Mouse (Mus musculus) liver, adult 2 months (tissue): Measurements from ENCODE around the gene Slc35a3. TPM values are rescaled to one million over a fixed set of nuclear protein-coding genes. Genes with fewer than 3 reads are reported as not detected.
"Not testable (repeated sequence)": the region's sequence is repeated elsewhere in the genome, so short reads cannot be mapped to it uniquely, and the experiment has no call there.

Source experiments
- DNase-seq: peaks from one replicate; pipeline ENCODE4 v3.0.0-alpha.2; 2011; ENCODE audit warnings: low read depth, low spot score; ENCODE audit errors: extremely low read depth
- H3K27ac ChIP-seq: fragments of 200-500 bp; replicated peaks from 2 replicates; pipeline ENCODE4 v1.5.1; 2012; ENCODE audit warnings: low read depth, mild to moderate bottlenecking, control low read depth, inconsistent platforms, low read length; ENCODE audit not compliant: insufficient read depth
- H3K27me3 ChIP-seq: fragments of 200-500 bp; 2 replicates; pipeline ENCODE4 v1.6.1; 2012; ENCODE audit warnings: mild to moderate bottlenecking, moderate library complexity, low read length, inconsistent platforms; ENCODE audit not compliant: control insufficient read depth, insufficient read depth
- H3K36me3 ChIP-seq: fragments of 200-500 bp; 2 replicates; pipeline ENCODE4 v1.6.1; 2012; ENCODE audit warnings: low read length, inconsistent platforms; ENCODE audit not compliant: control insufficient read depth, insufficient read depth
- H3K4me1 ChIP-seq: fragments of 200-500 bp; 2 replicates; pipeline ENCODE4 v1.6.1; 2011; ENCODE audit warnings: low read length; ENCODE audit not compliant: control insufficient read depth, insufficient read depth
- H3K4me3 ChIP-seq: fragments of 200-500 bp; 2 replicates; pipeline ENCODE4 v1.5.1; 2011; ENCODE audit warnings: low read depth, mild to moderate bottlenecking, control low read depth, low read length, moderate library complexity; ENCODE audit not compliant: insufficient read depth
- H3K79me2 ChIP-seq: fragments of 200-500 bp; 2 replicates; pipeline ENCODE4 v1.6.1; 2012; ENCODE audit warnings: inconsistent platforms, mild to moderate bottlenecking, low read length, moderate library complexity; ENCODE audit not compliant: control insufficient read depth, insufficient read depth
- H3K9ac ChIP-seq: fragments of 200-500 bp; 2 replicates; pipeline ENCODE4 v1.6.1; 2012; ENCODE audit warnings: low read depth, mild to moderate bottlenecking, control low read depth, inconsistent platforms, low read length
- CTCF ChIP-seq: fragments of 200-500 bp; IDR thresholded peaks from 2 replicates; pipeline ENCODE4 v1.5.1; 2011; ENCODE audit warnings: low read depth, low read length, control low read depth
- POLR2A ChIP-seq: fragments of 200-500 bp; IDR thresholded peaks from 2 replicates; pipeline ENCODE4 v1.6.1; 2011; ENCODE audit warnings: low read length, control low read depth; ENCODE audit not compliant: insufficient read depth; ENCODE audit errors: extremely low read depth
- WGBS: fragments of 180-500 bp; shearing (Covaris S2); methylation state at CpG from one replicate; pipeline ENCODE4 v1.1.7; 2018; 5-methylcytosine and 5-hydroxymethylcytosine counted together
- polyA plus RNA-seq: library from polyadenylated mRNA; depleted of rRNA; stranded (reverse); fragments of >200 nt; gene quantifications from 2 replicates; pipeline ENCODE4 v1.2.3, GENCODE M21; 2012
- total RNA-seq: library from RNA; depleted of rRNA; stranded (reverse); fragments of >200 nt; gene quantifications from 2 replicates; pipeline ENCODE4 v1.2.3, GENCODE M21; 2014

Slc35a3 gene
- total and polyA plus RNA-seq, 2 experiments = 7.3 to 42.3 TPM

DNA sequence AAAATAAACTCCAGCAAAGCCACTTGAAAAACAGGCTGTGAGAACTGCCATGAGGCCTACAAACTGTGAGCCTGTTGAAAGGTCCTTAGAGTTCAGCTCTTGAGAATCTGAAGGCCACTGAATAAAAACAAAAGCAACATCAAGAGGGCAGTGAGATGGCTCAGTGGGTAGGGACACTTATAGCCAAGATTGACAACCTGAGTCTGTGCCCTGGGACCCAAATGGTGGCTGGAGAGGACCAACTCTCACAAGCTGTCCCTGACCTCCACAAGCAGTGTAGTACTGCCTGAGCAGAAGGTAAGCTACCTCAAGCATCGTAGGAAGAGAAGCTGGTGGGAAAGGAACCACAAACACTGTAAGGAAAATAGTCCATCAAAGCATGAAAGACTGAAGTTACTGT lies 31.5 kb downstream of the Slc35a3 start, which contains the start of gene Gm43191:
Gm43191 (minus strand) TSS at position 101 of the 400 bp plus-strand sequence.
- DNase-seq = no peak
- WGBS = 97% methylated on average over 1 of the region's 1 CpGs
- TF ChIP-seq POLR2A (no peak), CTCF (no peak)
- Histone ChIP-seq H3K9ac (no peak within 1 kb of the TSS), H3K27me3 (no peaks in the 10 kb centered on the region), H3K4me1 (no peaks in the 10 kb centered on the region), H3K4me3 (no peak within 1 kb of the TSS), H3K79me2 (no peaks in the 10 kb centered on the region), H3K36me3 (peaks cover 29% of the 10 kb centered on the region), H3K27ac (no peak within 1 kb of the TSS)

DNA sequence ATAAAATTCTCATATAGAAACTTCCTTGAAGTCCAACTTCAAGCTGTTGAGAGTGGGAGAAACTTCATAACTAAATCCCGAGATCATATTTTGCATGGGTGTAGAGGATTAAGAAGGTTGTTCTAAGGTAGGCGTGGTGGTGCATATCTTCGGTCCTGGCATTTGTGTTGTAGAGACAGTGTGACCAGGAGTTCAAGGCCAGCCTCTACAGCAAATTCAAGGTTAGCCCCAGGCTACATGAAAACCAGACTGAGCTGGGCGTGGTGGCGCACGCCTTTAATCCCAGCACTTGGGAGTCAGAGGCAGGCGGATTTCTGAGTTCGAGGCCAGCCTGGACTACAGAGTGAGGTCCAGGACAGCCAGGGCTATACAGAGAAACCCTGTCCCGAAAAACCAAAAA lies 48.4 kb downstream of the Slc35a3 start:
- not testable (repeated sequence) for H3K9ac ChIP-seq, H3K27ac ChIP-seq, DNase-seq, H3K27me3 ChIP-seq, H3K4me3 ChIP-seq, H3K36me3 ChIP-seq
- Histone ChIP-seq H3K79me2 (peaks cover 15% of the 10 kb centered on the region; the same call in 1 of the 2 replicates), H3K4me1 (peaks cover 14% of the 10 kb centered on the region)
- 96% methylated on average over 9 of the region's 9 CpGs for WGBS

DNA sequence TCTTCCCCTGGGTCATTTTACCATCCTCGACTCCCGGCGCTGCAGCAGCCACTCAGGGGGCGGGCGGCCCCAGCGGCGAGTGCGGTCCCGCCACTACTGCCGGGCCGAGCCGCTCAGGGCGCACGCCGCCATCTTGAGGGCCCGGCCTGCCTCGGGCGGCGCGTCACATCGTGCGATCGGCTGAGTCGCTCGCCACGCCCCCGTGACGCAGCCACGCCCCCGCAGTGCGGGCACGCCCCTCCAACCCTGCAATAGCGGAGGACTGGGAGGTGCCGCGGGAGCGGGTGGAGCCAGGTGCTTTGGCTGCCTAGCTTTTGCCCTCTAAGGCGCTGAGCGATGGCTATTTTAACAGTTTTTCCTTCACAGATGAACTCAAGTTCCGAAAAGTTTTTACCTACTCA lies 50.2 kb downstream of the Slc35a3 start, which contains the start of gene Mfsd14a:
Mfsd14a (minus strand) TSS at position 215 of the 401 bp plus-strand sequence.
- H3K79me2 ChIP-seq = peaks cover 21% of the 10 kb centered on the region; the same call in 1 of the 2 replicates
- H3K36me3 ChIP-seq = peaks cover 3% of the 10 kb centered on the region
- TF ChIP-seq CTCF = no peak
- TF ChIP-seq POLR2A = peak; percentile 91
- no peaks in the 10 kb centered on the region for H3K27me3 ChIP-seq
- peak; percentile 81 for DNase-seq
- H3K9ac ChIP-seq = peak within 1 kb of the TSS; percentile 92
- H3K4me1 ChIP-seq = peaks cover 21% of the 10 kb centered on the region
- WGBS = under 1% methylated on average over 39 of the region's 39 CpGs
- H3K27ac ChIP-seq = peak within 1 kb of the TSS; percentile 70
- H3K4me3 ChIP-seq = peak within 1 kb of the TSS; percentile 74

DNA sequence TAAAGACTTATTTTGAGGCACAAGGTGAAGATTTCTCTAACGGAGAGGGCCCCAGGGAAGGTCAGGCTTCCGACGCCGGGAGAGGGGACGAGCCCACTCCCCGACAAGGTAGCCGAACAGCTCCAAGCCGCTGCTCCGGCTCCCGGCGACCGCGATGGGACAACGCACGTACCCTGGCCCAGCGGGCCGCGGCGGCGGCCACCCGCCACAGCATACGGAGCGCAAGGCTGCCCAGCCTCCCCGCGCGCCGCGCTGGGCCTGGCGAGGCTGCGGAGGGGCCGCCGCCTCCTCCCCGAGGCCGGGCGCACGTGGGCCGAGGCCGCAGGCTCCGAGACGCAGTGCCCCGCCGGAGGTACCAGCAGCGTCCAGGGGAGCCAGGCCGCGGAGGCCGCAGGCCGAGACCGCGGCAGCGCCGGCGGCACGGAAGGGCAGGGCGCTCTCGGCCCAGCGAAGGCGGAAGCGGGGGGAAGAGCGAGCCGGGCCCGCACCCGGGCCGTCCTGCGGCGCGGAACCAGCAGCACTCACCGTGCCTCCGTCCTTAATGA lies 50.7 kb downstream of the Slc35a3 start:
- Histone ChIP-seq H3K79me2 (peaks cover 25% of the 10 kb centered on the region; the same call in 1 of the 2 replicates), H3K36me3 (peaks cover under 1% of the 10 kb centered on the region; the same call in 1 of the 2 replicates), H3K27me3 (no peaks in the 10 kb centered on the region), H3K4me3 (peak overlapping the region; percentile 74), H3K27ac (peak overlapping the region; percentile 70), H3K9ac (peak overlapping the region; percentile 92), H3K4me1 (peaks cover 22% of the 10 kb centered on the region)
- under 1% methylated on average over 66 of the region's 68 CpGs for WGBS
- no peak for DNase-seq
- TF ChIP-seq POLR2A (no peak), CTCF (no peak)

DNA sequence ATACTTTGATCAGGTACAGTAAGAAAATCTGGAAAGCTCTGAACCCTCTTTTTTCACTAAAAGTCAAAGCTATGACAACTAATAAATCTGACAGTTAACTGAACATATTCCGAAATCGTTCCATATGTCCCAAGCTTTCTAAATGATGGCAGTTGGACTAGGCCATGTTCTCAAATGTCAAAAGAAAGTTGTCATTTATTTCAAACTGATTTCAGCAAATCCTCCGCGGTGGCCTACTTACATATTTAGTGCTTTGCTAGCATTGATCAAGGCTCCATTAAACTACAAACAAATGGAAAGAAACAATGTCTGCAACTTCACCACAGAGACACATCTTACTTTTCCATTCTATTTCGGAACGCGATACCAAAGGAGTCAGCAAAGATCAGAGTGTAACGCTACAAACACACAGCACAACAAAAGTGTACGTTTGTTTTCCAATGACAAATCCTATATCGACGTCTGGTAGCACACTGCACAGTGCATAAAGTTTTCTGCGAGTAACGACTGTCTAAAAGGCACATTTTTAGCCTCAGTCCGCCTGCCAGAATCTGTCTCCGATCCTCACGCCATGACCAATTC lies 51.3 kb downstream of the Slc35a3 start:
- H3K36me3 ChIP-seq = no peaks in the 10 kb centered on the region
- no peaks in the 10 kb centered on the region for H3K27me3 ChIP-seq
- 3% methylated on average over 16 of the region's 16 CpGs for WGBS
- peaks cover 28% of the 10 kb centered on the region; the same call in 1 of the 2 replicates for H3K79me2 ChIP-seq
- peak overlapping the region; percentile 74 for H3K4me3 ChIP-seq
- H3K27ac ChIP-seq = peak overlapping the region; percentile 70
- H3K4me1 ChIP-seq = peaks cover 22% of the 10 kb centered on the region
- TF ChIP-seq CTCF (no peak), POLR2A (no peak)
- DNase-seq = peak; percentile 52
- peak overlapping the region; percentile 92 for H3K9ac ChIP-seq

DNA sequence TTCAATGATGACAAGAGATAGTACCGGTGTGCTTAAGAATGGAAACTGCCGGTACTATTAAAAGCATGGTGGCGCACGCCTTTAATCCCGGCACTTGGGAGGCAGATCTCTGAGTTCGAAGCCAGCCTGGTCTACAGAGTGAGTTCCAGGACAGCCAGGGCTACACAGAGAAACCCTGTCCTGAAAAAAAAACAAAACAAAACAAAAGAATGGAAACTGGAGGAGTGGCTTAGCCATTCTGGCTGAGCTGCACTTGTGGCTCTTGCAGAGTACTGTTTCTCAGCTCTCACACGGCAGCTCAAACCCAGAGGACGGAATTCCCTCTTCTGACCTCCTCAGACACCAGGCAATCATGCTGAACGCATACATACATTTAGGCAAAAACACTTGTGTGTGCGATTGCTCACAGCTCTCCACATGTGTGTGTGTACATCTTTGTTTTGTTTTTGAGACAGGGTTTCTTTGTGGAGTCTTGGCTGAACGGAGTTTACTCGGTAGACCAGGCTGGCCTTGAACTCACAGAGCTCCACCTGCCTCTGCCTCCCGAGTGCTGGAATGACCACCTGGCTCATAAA lies 52.7 kb downstream of the Slc35a3 start:
- H3K4me3 ChIP-seq = no peak overlapping the region
- peaks cover 34% of the 10 kb centered on the region; the same call in 1 of the 2 replicates for H3K79me2 ChIP-seq
- no peak overlapping the region for H3K27ac ChIP-seq
- peaks cover 22% of the 10 kb centered on the region for H3K4me1 ChIP-seq
- 77% methylated on average over 13 of the region's 13 CpGs for WGBS
- no peak overlapping the region for H3K9ac ChIP-seq
- H3K36me3 ChIP-seq = no peaks in the 10 kb centered on the region
- no peak for TF ChIP-seq CTCF
- TF ChIP-seq POLR2A = no peak
- H3K27me3 ChIP-seq = no peaks in the 10 kb centered on the region
- DNase-seq = no peak
